Mouse (Mus musculus): ENCODE results near the gene Trim8. TPM values are rescaled to one million over a fixed set of nuclear protein-coding genes. Genes with fewer than 3 reads are reported as not detected.

Trim8 gene
- polyA plus RNA-seq, 3 experiments from 2014 or later = 24.1 to 26.3 (median 25.9) TPM

DNA sequence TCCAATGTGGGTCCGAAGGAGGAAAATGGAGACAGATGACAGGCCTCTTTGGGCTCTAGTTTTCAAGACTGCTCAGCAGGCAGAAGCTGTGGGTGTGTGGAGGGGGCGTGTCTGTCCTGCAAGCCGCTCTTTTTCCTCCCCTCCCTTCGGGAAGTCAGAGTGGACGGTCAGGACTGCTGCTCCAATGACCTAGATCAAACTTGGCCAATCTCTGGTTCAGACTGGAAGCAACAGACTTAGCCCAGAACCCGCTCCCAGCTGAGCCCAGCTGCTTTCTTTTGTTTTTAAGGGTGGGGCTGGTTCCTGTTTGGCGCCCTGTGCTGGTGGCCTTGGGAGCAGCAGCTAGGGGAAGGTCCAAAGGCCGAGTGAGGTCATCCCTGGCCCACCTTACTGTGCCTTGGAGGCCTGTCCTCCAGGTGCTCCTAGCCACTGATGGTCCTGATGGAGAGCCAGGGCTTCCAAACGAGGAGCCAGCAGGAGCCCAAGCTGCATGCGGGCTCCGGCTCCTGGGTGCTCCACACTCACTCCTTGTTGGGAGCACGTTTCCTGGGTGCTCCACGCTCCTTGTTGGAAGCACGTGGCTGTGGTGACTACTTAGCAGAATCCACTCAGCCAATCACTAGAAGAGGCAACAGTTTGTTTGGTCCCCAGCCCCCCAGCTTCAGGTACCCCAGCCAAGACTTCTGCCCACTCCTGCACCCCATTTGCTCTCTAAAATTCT lies 23.3 kb downstream of the Trim8 start:
- ATAC-seq = no peak

GRCm38 (mm10) chr19:46525691-46526631 lies 24.5 kb downstream of the Trim8 start:
- no peak for ATAC-seq

- no peak for ATAC-seq
Measured at GRCm38 (mm10) chr19:46527632-46528528, 26.4 kb downstream of the Trim8 start.

DNA sequence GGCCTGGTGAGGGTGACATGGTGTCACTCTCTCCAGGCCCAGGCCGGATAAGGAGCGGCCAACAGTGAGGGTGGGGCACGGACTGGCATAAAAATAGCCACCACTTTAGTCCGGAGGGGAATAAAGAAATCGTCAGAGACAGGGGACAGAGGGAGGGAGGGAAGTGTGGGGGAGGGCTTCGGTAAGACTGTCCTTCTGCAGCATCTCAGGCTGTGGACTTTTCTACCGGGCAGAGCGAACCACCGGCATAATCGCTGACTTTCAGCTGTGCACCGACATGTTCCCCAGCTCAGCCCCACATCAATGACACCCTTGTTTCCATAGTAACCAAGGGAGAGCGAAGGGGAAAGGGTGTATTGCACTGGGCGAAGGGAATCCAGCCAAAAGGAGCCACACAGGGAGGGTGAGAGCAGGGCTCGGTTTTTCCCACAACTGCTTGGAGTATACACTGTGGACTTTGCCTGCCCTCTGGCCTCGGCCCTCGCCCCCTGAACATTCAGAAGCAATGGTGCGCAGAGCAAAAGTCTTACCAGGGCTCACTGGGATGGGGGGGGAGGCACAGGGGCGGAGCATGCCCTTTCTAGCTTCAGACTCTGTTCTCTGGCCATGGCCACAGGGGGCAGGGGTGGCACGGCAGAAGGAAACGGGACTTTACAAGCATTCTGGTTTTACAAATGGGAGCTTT lies 27.2 kb downstream of the Trim8 start:
- peak; percentile 77 for ATAC-seq

DNA sequence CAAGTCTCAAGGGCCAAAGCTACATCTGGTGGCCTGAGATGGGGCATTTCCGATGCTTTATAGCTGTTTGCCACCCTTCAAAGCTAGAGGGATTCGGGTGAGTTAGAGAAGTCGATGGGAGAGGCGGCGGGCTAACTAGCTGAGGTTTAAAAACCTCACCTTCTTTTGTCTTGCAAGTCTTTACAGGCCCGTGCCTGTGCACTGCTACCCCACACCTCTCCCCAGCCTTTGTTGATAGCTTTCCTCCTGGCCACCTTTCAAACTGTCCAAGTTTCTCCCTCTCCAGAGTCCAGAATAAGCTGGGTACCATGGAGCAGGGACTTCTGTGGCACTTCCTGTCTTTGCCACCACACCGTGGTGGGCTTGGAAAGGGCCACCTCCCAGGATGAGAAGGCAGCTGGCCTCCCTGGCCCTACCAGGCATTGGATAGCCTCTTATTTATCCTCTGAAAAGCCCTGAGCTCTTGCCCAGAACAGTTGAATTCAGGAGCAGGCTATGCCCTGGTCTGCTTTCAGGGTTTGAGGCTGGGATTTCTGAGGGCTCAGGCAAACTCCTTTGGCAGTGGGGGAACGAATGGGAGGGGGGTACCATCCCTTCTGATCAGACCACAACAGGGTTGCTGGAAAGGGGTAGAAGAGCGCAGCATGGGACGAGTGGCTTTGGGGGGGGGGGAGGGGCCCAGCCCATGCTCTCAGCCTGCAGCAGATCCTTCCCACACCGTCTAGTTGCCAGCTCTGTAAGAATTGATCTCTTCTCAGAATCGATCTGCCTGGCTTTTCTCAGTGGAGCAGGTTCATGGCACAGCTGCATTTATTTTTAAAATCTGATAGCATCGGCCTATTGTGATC lies 28.3 kb downstream of the Trim8 start:
- no peak for ATAC-seq

GRCm38 (mm10) chr19:46530449-46530990 lies 29.0 kb downstream of the Trim8 start:
- ATAC-seq = no peak

- ATAC-seq = no peak
Measured at GRCm38 (mm10) chr19:46531071-46532030, 29.8 kb downstream of the Trim8 start.

GRCm38 (mm10) chr19:46532031-46532688 lies 30.7 kb downstream of the Trim8 start:
- ATAC-seq = no peak

GRCm38 (mm10) chr19:46533066-46533465 lies 31.6 kb downstream of the Trim8 start:
- no peak for ATAC-seq

DNA sequence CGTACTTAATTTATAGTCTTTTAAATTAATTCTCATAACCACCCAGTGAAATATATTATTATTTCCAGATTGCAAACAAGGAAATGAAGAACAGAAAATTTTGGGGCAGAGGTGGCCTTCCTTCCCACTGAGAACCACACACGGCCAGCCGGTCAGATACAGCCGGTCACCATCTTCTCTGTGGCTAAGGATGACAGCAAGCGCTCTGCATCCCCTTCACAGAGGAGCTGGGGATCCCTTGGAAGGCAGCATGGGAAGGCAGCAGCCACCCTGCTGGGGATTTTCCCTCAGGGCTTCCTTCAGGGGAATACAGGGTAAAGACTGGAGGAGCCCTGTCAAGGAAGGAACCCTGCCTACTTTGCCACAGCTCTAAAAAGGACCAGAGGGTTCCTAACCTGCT lies 32.0 kb downstream of the Trim8 start:
- ATAC-seq = no peak

GRCm38 (mm10) chr19:46534542-46535098 lies 33.1 kb downstream of the Trim8 start:
- no peak for ATAC-seq

- no peak for ATAC-seq
Measured at GRCm38 (mm10) chr19:46537357-46537756, 35.9 kb downstream of the Trim8 start.

DNA sequence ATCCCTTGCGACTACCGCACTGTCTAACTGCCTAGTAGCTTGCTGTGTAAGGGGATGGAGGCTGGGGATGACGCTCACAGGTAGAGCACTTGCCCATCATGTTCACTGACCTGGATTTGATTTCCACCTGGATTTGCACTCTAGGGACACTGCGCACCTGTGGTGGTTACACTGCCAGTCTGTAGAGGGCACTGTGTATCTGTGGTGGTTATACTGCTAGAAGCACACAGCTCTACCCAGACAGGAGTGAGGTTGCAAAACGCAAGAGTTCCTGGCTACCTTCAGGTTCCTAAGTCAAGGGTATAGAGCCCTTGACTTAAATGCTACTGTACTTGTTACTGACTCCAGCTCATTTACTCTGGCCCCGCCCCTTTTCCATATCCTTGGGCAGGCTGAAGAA lies 36.7 kb downstream of the Trim8 start:
- no peak for ATAC-seq

DNA sequence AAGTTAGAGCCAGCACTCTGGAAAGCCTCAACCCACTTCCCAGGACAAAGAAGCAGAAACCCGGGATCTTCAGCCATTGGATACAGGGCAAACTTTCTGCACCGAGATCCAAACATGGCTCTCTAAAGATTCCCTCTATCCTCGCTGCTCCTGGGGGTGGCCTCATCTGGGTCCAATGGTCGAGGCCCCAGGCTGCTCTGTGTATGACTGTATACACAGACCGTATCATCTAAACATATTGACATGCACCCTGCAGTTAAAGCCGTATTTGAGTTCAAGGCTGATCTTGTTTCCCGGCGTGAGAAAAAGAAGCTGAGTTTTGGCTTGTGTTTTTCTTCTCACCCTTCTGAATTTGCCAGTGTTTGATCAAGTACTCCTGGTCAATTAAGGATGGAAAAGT lies 41.2 kb downstream of the Trim8 start:
- ATAC-seq = no peak

- ATAC-seq = no peak
Measured at GRCm38 (mm10) chr19:46547565-46547964, 46.1 kb downstream of the Trim8 start.

- no peak for ATAC-seq
Measured at GRCm38 (mm10) chr19:46548110-46548509, 46.6 kb downstream of the Trim8 start.

- ATAC-seq = no peak
Measured at GRCm38 (mm10) chr19:46550385-46550784, 48.9 kb downstream of the Trim8 start.

DNA sequence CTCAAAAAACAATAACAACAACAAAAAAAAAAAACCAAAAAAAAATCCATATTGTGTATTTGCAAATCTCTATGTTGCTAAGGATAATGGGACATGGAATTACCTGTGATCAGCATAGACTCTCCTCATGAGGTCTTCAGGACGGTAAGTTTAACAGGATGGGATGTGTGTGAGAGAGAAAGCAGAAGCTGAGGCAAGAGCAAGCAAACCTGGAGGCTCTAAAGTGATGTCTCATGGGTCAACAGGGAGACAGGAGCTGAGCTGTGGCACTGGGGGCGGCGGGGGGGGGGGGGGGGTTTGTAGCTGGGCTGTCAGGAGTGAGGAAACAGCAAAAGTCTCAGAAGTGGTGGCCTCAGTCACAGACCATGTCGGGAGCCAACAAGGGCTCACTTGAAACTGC lies 51.0 kb downstream of the Trim8 start:
- ATAC-seq = no peak

DNA sequence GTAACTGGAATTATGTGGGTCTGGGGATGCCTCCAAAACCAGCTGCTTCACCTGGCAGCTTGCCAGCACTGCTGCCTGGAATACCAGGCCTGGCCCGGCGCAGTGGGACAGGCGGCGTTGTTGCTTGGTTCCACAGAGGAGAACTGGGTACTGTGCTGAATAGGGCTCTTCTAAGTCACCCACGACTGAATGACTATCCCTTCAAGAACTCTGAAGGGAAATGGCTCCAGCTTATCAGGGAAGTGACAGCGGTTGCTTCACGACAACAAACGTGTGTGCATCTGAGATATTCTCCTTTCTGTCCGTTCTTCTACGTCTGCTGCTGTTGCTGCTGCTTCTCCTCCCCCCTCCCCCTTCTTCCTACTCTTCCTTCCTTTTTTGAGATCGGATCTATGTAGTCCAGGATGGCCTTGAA lies 52.0 kb downstream of the Trim8 start:
- ATAC-seq = no peak

Measured in inflammation-experienced regulatory T-cells, adult 6 months (primary cell).